Mouse (Mus musculus) gastrocnemius, postnatal 25 days (tissue): ENCODE results near the gene Mapk1. TPM values are rescaled to one million over a fixed set of nuclear protein-coding genes. Genes with fewer than 3 reads are reported as not detected.
"Not testable (repeated sequence)": the region's sequence is repeated elsewhere in the genome, so short reads cannot be mapped to it uniquely, and the experiment has no call there.

ENCODE experiments used
- DNase-seq: peaks from one replicate; pipeline ENCODE4 v3.0.0; 2022
- long read RNA-seq, 2 experiments: library from polyadenylated mRNA; stranded (forward); transcript quantifications; one replicate each; pipeline ENCODE4 v2.0.0; 2021
- total RNA-seq, 2 experiments: library from RNA; stranded (reverse); gene quantifications; 1 replicate in 1 of 2; 2 replicates in 1 of 2; pipeline ENCODE4 v1.2.3; 2021

Mapk1 gene
- total RNA-seq: 10 to 100 TPM; 85.1 to 87.1 TPM
- long read RNA-seq, experiment 1, full-length matches to known transcripts: 14 of 74 reads
- long read RNA-seq, experiment 1, partial matches to known transcripts: 3 of 74 reads
- long read RNA-seq, experiment 1, other reads (novel, unspliced or antisense): 57 of 74 reads
- long read RNA-seq, experiment 2, full-length matches to known transcripts: 31 of 68 reads
- long read RNA-seq, experiment 2, partial matches to known transcripts: 7 of 68 reads
- long read RNA-seq, experiment 2, other reads (novel, unspliced or antisense): 30 of 68 reads

- DNase-seq: peak; percentile 94
Measured at GRCm38 (mm10) chr16:16983131-16983533, at the start of gene Mapk1. Mapk1 (plus strand) TSS chr16:16983382.

DNA sequence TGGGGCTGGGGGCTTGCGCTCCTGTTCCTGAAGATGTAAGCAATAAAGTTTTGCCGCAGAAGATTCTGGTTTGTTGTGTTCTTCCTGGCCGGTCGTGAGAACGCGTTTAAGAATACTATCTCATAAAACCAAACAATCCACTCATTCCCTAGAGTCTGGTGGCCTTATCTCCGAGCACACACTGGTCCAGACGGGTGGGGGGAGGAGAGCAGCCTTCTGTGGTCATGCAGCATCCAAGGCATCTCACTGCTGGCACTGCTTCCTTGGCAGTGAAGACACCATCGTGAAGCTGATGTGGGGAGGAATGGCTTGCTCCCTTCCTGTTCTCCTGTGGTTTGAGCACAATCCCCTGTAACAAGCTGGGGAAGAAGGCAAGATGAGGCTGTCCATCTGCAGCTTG, 43.6 kb upstream of the Mapk1 start:
- DNase-seq: no peak

DNA sequence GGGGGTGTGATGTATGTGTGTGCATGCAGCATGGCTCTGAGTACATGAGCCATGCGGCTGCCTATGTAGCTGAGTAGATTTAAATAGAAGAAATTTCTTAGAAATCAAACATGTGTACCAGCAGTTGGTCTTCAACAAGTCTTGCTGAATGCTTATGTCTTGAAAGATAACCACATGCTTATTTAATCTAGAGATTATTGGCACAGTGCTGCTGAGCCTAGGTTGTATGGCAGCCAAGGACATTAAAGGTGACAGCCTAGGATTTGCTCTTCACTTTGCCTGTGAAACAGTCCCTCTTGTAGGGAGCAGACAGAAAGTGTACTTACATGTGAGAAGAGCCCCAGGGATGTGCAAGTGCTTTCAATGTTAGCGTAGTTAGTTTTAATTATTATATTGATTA, 42.1 kb upstream of the Mapk1 start:
- no peak for DNase-seq

DNA sequence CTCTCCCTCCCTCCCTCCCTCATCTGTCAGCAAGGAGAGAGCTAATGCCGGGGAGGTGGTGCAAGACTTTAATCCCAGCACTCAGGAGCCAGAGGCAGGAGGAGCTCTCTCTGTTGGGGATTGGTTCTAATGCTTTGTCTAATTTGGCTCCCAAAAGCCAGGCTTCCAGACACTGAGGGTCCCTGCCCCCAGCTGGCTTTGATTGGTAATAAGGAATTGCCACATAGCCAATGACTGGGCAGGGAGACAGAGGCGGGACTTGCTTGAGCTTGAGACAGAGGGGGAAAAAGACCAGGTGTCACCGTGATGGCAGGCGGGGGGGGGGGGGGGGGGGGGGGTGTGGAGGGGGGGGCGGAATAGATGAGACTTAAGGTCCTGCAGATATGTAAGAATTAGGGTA, 24.6 kb upstream of the Mapk1 start:
- DNase-seq: no peak

DNA sequence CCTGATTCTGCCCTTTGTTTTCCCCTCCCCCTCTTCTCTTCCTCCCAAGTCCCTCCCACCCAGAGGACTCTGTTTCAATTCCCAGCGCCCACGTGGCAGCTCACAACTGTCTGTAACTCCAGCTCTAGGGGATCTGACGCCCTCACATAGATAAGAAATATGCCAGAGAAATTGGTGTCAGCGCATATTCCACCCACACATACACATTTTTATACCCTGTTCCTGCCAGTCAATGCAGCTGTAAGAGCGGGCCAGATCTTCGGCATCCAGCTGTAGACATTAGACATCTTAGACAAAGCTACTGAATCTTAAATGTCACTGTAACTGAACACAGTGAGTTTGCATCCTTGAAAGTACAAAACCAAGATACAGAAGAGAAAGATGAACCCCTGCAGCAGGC, 23.3 kb upstream of the Mapk1 start:
- no peak for DNase-seq

GRCm38 (mm10) chr16:16965149-16965548, 18.0 kb upstream of the Mapk1 start:
- DNase-seq: no peak

GRCm38 (mm10) chr16:16966290-16966689, 16.9 kb upstream of the Mapk1 start:
- no peak for DNase-seq

- no peak for DNase-seq
Measured at GRCm38 (mm10) chr16:16978061-16978460, 5.1 kb upstream of the Mapk1 start.

- no peak for DNase-seq
Measured at GRCm38 (mm10) chr16:16978765-16979164, 4.4 kb upstream of the Mapk1 start.

- DNase-seq: no peak
Measured at GRCm38 (mm10) chr16:16982636-16983035, 546 bp upstream of the Mapk1 start.

- no peak for DNase-seq
Measured at GRCm38 (mm10) chr16:16983534-16984422, 596 bp downstream of the Mapk1 start.

- no peak for DNase-seq
Measured at GRCm38 (mm10) chr16:16984423-16984941, 1.3 kb downstream of the Mapk1 start.

GRCm38 (mm10) chr16:16987248-16987647, 4.1 kb downstream of the Mapk1 start:
- DNase-seq: no peak

- no peak for DNase-seq
Measured at GRCm38 (mm10) chr16:16988842-16989241, 5.7 kb downstream of the Mapk1 start.

GRCm38 (mm10) chr16:16990021-16990420, 6.8 kb downstream of the Mapk1 start:
- no peak for DNase-seq

DNA sequence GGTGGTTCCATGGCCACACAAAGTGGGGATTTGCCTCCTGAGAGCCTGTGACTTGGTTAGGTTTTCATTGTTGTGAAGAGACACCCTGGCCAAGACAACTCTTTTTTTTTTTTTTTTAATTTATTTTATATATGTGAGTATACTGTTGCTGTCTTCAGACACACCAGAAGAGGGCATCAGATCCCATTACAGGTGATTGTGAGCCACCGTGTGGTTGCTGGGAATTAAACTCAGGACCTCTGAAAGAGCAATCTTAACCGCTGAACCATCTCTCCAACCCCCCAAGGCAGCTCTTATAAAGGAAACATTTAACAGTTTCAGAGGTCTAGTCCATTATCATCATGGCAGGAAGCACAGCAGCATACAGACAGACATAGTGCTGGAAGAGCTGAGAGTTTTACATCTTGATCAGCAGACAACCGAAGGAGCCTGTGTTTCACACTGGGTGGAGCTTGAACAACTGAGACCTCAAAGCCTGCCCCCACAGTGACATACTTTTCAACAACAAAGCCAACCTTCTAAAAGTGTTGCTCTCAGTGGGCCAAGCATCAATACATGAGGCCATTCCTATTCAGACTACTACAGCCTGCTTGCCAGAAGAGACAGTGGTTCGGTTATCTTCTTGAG, 11.4 kb downstream of the Mapk1 start:
- no peak for DNase-seq

- not testable (repeated sequence) for DNase-seq
Measured at GRCm38 (mm10) chr16:16996121-16996729, 13.0 kb downstream of the Mapk1 start.

DNA sequence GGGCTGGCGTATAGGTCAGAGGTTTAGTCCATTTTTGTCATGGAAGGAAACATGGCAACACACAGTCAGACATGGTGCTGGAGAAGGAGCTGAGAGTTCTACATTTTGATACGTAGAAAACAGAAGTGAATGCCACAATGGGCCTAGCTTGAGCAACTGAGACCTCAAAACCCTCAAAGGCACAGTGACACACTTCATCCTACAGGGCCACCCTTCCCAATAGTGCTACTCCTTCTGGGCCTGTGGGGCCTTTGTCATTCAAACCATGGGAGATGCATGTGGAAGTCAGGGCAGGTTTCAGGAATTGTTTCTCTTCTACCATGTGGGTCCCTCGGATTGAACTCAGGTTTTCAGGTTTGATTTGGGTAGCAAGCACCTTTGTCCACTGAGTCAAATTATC, 17.9 kb downstream of the Mapk1 start:
- no peak for DNase-seq

DNA sequence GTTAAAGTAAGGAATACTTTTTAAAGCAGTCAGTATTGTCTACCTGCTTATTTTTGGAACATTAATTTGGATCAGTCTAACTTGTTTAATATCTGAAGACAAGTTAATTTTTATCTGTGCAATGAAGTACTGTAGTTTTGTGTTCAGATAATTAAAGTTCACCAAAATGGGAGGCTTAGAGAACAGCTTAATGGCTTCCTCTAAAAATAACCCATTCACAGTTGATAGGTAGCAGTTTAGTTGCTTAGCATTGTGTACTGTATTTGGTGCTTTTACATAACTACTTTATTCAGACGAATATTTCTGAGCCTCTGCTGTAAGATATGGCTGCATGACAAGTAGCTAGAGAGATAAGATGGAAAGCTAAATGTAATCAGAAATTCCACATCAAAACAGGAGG, 23.9 kb downstream of the Mapk1 start:
- no peak for DNase-seq

DNA sequence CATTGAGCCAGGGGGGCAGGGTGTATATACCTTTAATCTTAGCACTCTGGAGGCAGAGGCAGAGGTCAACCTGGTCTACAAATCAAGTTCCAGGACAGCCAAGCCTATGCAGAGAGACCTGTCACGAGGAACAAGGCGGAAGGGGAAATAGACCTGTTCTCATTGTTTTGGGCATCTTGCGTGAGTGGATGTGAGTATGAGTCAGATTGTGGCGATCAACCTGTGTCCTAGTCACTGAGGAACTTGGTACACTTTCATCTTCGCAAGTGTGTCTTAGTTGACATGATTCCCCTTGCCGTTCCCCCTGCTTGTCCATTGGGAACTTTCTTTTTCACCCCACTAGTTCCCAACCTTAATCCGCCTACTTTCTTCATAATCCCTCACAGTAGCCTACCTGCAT, 26.9 kb downstream of the Mapk1 start:
- DNase-seq: no peak

- no peak for DNase-seq
Measured at GRCm38 (mm10) chr16:17012583-17012982, 29.4 kb downstream of the Mapk1 start.

DNA sequence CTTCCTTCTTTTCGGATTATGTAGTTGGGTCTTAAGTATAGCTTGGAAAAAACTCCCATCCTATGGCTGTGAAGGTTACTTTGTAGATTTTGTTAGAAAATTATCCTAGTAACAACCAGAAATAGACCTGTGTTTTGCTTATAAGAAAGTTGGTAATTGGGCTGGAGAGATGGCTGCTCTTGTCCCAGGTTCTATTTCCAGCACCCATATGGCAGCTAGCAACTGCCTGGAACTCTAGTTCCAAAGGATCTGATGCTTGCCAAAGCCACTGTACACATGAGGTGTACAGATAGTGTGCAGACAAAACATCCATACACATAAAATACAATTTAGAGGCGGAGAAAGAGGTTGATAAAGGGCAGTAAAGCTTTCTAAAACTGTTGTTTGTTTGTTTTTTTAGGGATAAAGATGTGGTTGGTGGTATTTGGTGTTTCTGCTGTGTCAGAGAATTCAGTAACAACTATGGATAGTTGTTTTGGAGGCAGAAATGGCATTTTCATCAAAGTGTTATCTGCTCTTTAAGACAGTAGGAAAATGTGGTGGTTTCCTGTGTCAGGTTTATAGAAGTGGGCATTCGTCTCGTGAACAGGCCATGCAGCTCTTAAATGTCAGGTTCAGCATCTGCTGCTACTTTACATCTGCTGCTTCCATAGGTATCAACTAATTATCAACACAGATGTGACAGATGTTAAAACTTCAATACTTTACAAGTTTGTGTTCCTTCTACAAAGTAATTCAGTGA, 32.1 kb downstream of the Mapk1 start:
- no peak for DNase-seq
